Mouse (Mus musculus) embryonic facial prominence, embryonic 14.5 days (tissue): ENCODE measurements around the gene Bhlha9. TPM values are rescaled to one million over a fixed set of nuclear protein-coding genes. Genes with fewer than 3 reads are reported as not detected.
A peak's percentile ranks its signal among the peaks of the same experiment; 100 is the strongest.

Experiments used
- ATAC-seq: fragments of 200-750 bp; cut with Nextera tagmentation; 2 replicates; pipeline ENCODE4 v1.8.0; 2017; ENCODE audit warnings: low read depth, moderate number of reproducible peaks, moderate TSS enrichment
- DNase-seq: peaks from one replicate; pipeline ENCODE4 v3.0.0-alpha.2; 2015; ENCODE audit warnings: low spot score
- H3K27ac ChIP-seq: fragments of 300-500 bp; sonication (generic); replicated peaks from 2 replicates; pipeline ENCODE4 v1.5.1; 2014; ENCODE audit warnings: low read depth, mild to moderate bottlenecking, low read length, moderate library complexity
- H3K27me3 ChIP-seq: fragments of 300-500 bp; sonication (generic); replicated peaks from 2 replicates; pipeline ENCODE4 v1.6.1; 2014; ENCODE audit warnings: low read length; ENCODE audit not compliant: control insufficient read depth, insufficient read depth
- H3K36me3 ChIP-seq: fragments of 300-500 bp; sonication (generic); 2 replicates; pipeline ENCODE4 v1.6.1; 2014; ENCODE audit warnings: low read length, mixed read lengths; ENCODE audit not compliant: control insufficient read depth, insufficient read depth
- H3K4me1 ChIP-seq: fragments of 300-500 bp; sonication (generic); 2 replicates; pipeline ENCODE4 v1.6.1; 2014; ENCODE audit warnings: antibody characterized with exemption, low read length; ENCODE audit not compliant: control insufficient read depth, insufficient read depth
- H3K4me2 ChIP-seq: fragments of 300-500 bp; sonication (generic); 2 replicates; pipeline ENCODE4 v1.6.1; 2014; ENCODE audit warnings: low read depth, mild to moderate bottlenecking, low read length, moderate library complexity, mixed read lengths
- H3K4me3 ChIP-seq: fragments of 300-500 bp; sonication (generic); 2 replicates; pipeline ENCODE4 v1.5.1; 2014; ENCODE audit warnings: low read depth, mild to moderate bottlenecking, low read length
- H3K9ac ChIP-seq: fragments of 300-500 bp; sonication (generic); 2 replicates; pipeline ENCODE4 v1.6.1; 2014; ENCODE audit warnings: low read depth, mild to moderate bottlenecking, low read length, moderate library complexity, mixed read lengths
- H3K9me3 ChIP-seq: fragments of 300-500 bp; sonication (generic); 2 replicates; pipeline ENCODE4 v1.6.1; 2016; ENCODE audit warnings: low read length; ENCODE audit not compliant: control insufficient read depth
- WGBS: fragments of 180-500 bp; shearing (Covaris S2); extraction: QIAGEN DNeasy Blood & Tissue Kit; methylation state at CpG from one replicate; pipeline ENCODE4 v1.1.7; 2014; 5-methylcytosine and 5-hydroxymethylcytosine counted together
- polyA plus RNA-seq: library from polyadenylated mRNA; unstranded; fragments of >200 nt; fragmentation: Nextera tagmentation; extraction: Ambion mirVana; gene quantifications from 2 replicates; pipeline ENCODE4 v1.2.1, GENCODE M21; 2014

Gene Bhlha9
- polyA plus RNA-seq, 1 experiment from 2014 or later = 0.14 TPM

GRCm38 (mm10) chr11:76652838-76653334 is 19.4 kb upstream of the Bhlha9 start:
- Histone ChIP-seq H3K27ac (no peak overlapping the region), H3K4me3 (no peak overlapping the region), H3K4me1 (no peaks in the 10 kb centered on the region), H3K9ac (no peak overlapping the region), H3K27me3 (peaks cover 2% of the 10 kb centered on the region; the same call in 1 of the 2 replicates), H3K4me2 (no peak overlapping the region), H3K36me3 (no peaks in the 10 kb centered on the region), H3K9me3 (no peaks in the 10 kb centered on the region)
- no peak for ATAC-seq
- no peak for DNase-seq
- WGBS = 67% methylated on average over 3 of the region's 3 CpGs

GRCm38 (mm10) chr11:76655106-76655505 is 17.2 kb upstream of the Bhlha9 start:
- no peak overlapping the region; the same call in 1 of the 2 replicates for H3K9ac ChIP-seq
- H3K4me2 ChIP-seq = peak overlapping the region; percentile 51

GRCm38 (mm10) chr11:76657450-76657970 is 14.8 kb upstream of the Bhlha9 start:
- Histone ChIP-seq H3K9ac (no peak overlapping the region), H3K27ac (no peak overlapping the region), H3K4me1 (peaks cover 3% of the 10 kb centered on the region; the same call in 1 of the 2 replicates), H3K4me3 (no peak overlapping the region), H3K4me2 (no peak overlapping the region), H3K9me3 (no peaks in the 10 kb centered on the region), H3K27me3 (peaks cover 2% of the 10 kb centered on the region; the same call in 1 of the 2 replicates), H3K36me3 (no peaks in the 10 kb centered on the region)
- ATAC-seq (no peak), DNase-seq (no peak)
- WGBS = 23% methylated on average over 4 of the region's 4 CpGs

More at GRCm38 (mm10) chr11:76655106-76655505, 17.2 kb upstream of the Bhlha9 start:
- WGBS = 6% methylated on average over 10 of the region's 10 CpGs
- DNase-seq = peak; percentile 78
- H3K9me3 ChIP-seq = no peaks in the 10 kb centered on the region
- H3K36me3 ChIP-seq = no peaks in the 10 kb centered on the region
- no peak for ATAC-seq
- peaks cover 3% of the 10 kb centered on the region; the same call in 1 of the 2 replicates for H3K4me1 ChIP-seq
- no peak overlapping the region for H3K27ac ChIP-seq
- H3K27me3 ChIP-seq = peaks cover 2% of the 10 kb centered on the region; the same call in 1 of the 2 replicates
- peak overlapping the region; percentile 23 for H3K4me3 ChIP-seq

GRCm38 (mm10) chr11:76659138-76659930 is 12.9 kb upstream of the Bhlha9 start:
- Histone ChIP-seq H3K9me3 (no peaks in the 10 kb centered on the region), H3K4me1 (peaks cover 3% of the 10 kb centered on the region; the same call in 1 of the 2 replicates), H3K4me3 (no peak overlapping the region), H3K27ac (no peak overlapping the region), H3K9ac (no peak overlapping the region), H3K36me3 (no peaks in the 10 kb centered on the region), H3K27me3 (peaks cover 6% of the 10 kb centered on the region; the same call in 1 of the 2 replicates), H3K4me2 (no peak overlapping the region)
- DNase-seq (peak; percentile 17), ATAC-seq (no peak; the same call in 1 of the 2 replicates)
- WGBS = 61% methylated on average over 14 of the region's 14 CpGs

GRCm38 (mm10) chr11:76661790-76662468 is 10.3 kb upstream of the Bhlha9 start:
- ATAC-seq = no peak
- Histone ChIP-seq H3K36me3 (no peaks in the 10 kb centered on the region), H3K4me2 (no peak overlapping the region), H3K9ac (no peak overlapping the region), H3K27me3 (peaks cover 30% of the 10 kb centered on the region), H3K9me3 (no peaks in the 10 kb centered on the region), H3K4me1 (peaks cover 3% of the 10 kb centered on the region; the same call in 1 of the 2 replicates), H3K27ac (no peak overlapping the region), H3K4me3 (no peak overlapping the region)
- 57% methylated on average over 7 of the region's 7 CpGs for WGBS
- no peak for DNase-seq

GRCm38 (mm10) chr11:76666002-76666649 is 6.1 kb upstream of the Bhlha9 start:
- no peak for ATAC-seq
- Histone ChIP-seq H3K4me2 (peak overlapping the region; percentile 59), H3K36me3 (no peaks in the 10 kb centered on the region), H3K27ac (no peak overlapping the region), H3K9me3 (no peaks in the 10 kb centered on the region), H3K4me1 (no peaks in the 10 kb centered on the region), H3K9ac (peak overlapping the region; percentile 54), H3K27me3 (peaks cover 49% of the 10 kb centered on the region), H3K4me3 (peak overlapping the region; percentile 33)
- whole genome bisulfite sequencing = 10% methylated on average over 29 of the region's 35 CpGs
- no peak for DNase-seq

- Histone ChIP-seq H3K9ac (no peak overlapping the region), H3K4me1 (peaks cover 9% of the 10 kb centered on the region; the same call in 1 of the 2 replicates), H3K9me3 (no peaks in the 10 kb centered on the region), H3K4me3 (no peak overlapping the region), H3K4me2 (no peak overlapping the region), H3K27ac (no peak overlapping the region), H3K27me3 (peaks cover 66% of the 10 kb centered on the region), H3K36me3 (no peaks in the 10 kb centered on the region)
- 17% methylated on average over 4 of the region's 4 CpGs for WGBS
- no peak for ATAC-seq
- no peak for DNase-seq
Observed at GRCm38 (mm10) chr11:76667807-76668206, 4.5 kb upstream of the Bhlha9 start.
